Mouse (Mus musculus): Measurements from ENCODE around the gene Hcn2.
A peak's percentile ranks its signal among the peaks of the same experiment; 100 is the strongest.

GRCm38 (mm10) chr10:79774486-79775279 is 58.2 kb downstream of the Hcn2 start:
- TF ChIP-seq CTCF (conservative IDR thresholded peaks at IDR 0.05 in 1 of 2, IDR thresholded peaks at IDR 0.05 in 1 of 2; ENCODE audit: low read depth in 2 of 2, low read length in 2 of 2) = peak; percentile 33 to 50; a peak in 3 of 4 replicates
- no peak for TF ChIP-seq MXI1 (IDR thresholded peaks at IDR 0.05; ENCODE audit: low read depth, low read length)
- no peak for TF ChIP-seq USF2 (conservative IDR thresholded peaks at IDR 0.05; ENCODE audit: low read depth, low read length)
- TF ChIP-seq POLR2AphosphoS2 (IDR thresholded peaks at IDR 0.05; ENCODE audit: low read depth, low read length) = no peak
- no peak for TF ChIP-seq EP300 (IDR thresholded peaks at IDR 0.05; ENCODE audit: low read length)
- TF ChIP-seq USF1 (IDR thresholded peaks at IDR 0.05; ENCODE audit: low read depth, low read length) = no peak
- no peak for TF ChIP-seq CHD2 (IDR thresholded peaks at IDR 0.05; ENCODE audit: low read length)
- no peak for TF ChIP-seq NELFE (IDR thresholded peaks at IDR 0.05; ENCODE audit: low read depth, low read length)
- no peak for TF ChIP-seq TCF12 (IDR thresholded peaks at IDR 0.05; ENCODE audit: low read depth, low read length)
- TF ChIP-seq ZKSCAN1 (IDR thresholded peaks at IDR 0.05; ENCODE audit: borderline replicate concordance, low read depth, low read length) = no peak
- TF ChIP-seq IRF4 (IDR thresholded peaks at IDR 0.05; ENCODE audit: low read depth, low read length) = no peak
- no peak for TF ChIP-seq POLR2A (IDR thresholded peaks at IDR 0.05; ENCODE audit: low read depth, low read length)

Measured in CH12.LX (cell line).